Mouse (Mus musculus): ENCODE results near the gene Crip1. TPM values are rescaled to one million over a fixed set of nuclear protein-coding genes. Genes with fewer than 3 reads are reported as not detected.
A peak's percentile ranks its signal among the peaks of the same experiment; 100 is the strongest.

The Crip1 gene
- 426 and 430 TPM in 2 replicates for polyA plus RNA-seq (2015; fragmentation: Nextera tagmentation; extraction: Ambion mirVana)

DNA sequence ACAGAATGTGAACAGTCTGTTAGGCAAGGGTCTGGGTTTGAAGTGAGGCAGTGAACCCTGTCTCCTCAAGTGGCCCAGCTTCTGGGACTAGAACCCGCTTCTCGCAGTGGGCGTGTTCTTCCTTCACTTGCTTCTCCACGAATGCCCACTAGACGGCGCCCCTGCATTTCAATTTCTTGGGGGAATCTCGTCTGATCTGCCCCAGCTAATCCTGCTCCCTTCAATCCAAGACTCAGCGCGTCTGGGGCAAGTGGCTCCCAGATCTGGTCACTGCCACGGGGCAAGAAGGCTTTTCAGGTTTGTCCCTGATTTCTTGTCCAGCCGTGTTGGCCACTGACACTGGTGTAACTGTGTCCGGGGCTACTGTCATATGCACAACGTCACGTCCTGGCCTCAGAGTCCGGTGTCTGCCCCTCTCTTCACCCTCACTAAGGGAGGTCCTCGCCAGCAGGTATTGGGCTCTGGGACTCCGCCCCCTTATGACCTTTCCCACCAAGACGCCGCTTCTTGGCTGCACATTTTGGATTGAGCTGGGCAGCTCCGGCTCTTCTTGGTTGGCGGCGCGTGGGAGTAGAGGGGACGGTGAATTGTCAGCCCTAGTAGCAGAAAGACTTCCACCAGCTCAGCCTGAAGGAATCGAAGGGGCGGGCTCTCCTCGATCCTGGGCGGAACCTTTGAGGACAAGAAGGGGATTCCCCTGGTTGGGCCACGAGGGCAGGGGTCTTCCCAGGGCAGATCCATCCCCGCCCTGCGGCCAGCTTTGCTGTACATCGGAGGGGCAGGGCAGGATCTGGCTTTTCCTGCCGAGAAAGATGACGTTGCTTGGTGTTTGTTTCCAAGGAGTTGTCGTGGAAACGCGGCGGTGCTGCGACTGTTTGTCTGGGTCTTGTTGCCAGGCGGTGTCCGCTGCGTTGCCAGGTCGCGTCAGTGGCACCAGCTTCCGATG, at the start of gene Crip1:
Crip1 (plus strand) TSS at position 205 of the 946 bp plus-strand sequence.
- Histone ChIP-seq H3K27me3 (replicated peaks) (peaks cover 16% of the 10 kb centered on the region), H3K27ac (no peak within 1 kb of the TSS), H3K4me2 (replicated peaks) (peak within 1 kb of the TSS; percentile 43), H3K9me3 (no peaks in the 10 kb centered on the region), H3K4me3 (replicated peaks) (0 out of 2 replicates have a peak within 1 kb of the TSS, but pooled peaks have one; percentile 13), H3K4me1 (replicated peaks) (peaks cover 48% of the 10 kb centered on the region), H3K9ac (no peak within 1 kb of the TSS), H3K36me3 (no peaks in the 10 kb centered on the region)
- WGBS: 11% methylated on average over 45 of the region's 45 CpGs
- peak; percentile 15 for ATAC-seq

DNA sequence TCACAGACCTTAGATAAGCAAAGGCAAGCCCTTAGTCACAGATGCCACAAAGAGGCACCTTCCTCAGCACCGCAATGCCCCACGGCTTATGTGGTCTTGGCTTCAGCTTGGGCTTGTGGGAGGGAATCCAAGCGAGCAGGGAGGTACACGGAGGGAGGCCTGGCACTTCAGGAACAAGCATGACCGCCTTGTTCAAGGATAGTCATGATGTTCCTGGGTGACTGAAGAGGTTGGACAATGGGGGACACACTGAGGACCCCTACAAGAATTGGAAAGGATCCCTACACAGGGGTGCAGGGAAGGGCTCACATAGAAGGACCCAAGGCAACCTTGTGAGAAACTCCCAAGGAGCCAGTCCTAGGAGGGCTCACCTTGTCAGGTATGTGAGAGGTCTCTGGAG, 49.1 kb upstream of the Crip1 start:
- Histone ChIP-seq H3K27ac (no peak overlapping the region), H3K4me1 (replicated peaks) (peaks cover 30% of the 10 kb centered on the region), H3K9ac (no peak overlapping the region), H3K27me3 (replicated peaks) (no peaks in the 10 kb centered on the region; the same call in 1 of the 2 replicates), H3K36me3 (no peaks in the 10 kb centered on the region), H3K4me3 (replicated peaks) (no peak overlapping the region), H3K9me3 (no peaks in the 10 kb centered on the region), H3K4me2 (replicated peaks) (peak overlapping the region; percentile 93; the same call in 1 of the 2 replicates)
- 89% methylated on average over 5 of the region's 5 CpGs for WGBS
- ATAC-seq: 0 out of 2 replicates have a peak, but pooled peaks have one; percentile 5

DNA sequence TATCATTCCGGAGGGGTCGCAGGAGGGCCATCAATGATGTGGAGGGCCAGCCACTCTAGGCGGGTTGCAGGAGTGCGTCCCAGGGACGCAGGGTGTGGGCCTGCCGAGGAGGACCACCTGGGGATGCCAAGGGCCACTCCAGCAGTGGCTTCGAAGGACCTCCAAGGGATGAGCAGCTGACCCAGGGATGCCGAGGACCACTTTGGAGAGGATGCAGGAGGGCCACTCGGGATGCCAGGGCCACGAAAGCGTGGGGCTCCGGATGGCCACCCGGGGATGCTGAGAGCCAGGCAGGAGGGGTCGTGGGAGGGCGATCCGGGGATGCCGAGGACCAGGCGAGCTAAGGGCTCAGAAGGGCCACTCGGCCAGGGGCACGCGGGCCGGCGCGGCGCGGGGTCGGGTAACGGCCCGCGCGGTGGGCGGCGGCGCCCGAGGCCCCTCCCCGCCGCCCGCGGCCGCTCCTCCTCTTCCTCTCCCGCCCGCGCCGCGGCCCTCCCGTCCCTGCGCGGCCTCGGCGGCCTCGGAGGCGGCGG, 48.3 kb upstream of the Crip1 start, which contains the start of gene Mta1:
Mta1 (plus strand) TSS at position 530 of the 533 bp plus-strand sequence.
- Histone ChIP-seq H3K36me3 (no peaks in the 10 kb centered on the region), H3K27me3 (replicated peaks) (no peaks in the 10 kb centered on the region; the same call in 1 of the 2 replicates), H3K9ac (peak within 1 kb of the TSS; percentile 97), H3K4me2 (replicated peaks) (peak within 1 kb of the TSS; percentile 93), H3K27ac (peak within 1 kb of the TSS; percentile 78), H3K4me3 (replicated peaks) (peak within 1 kb of the TSS; percentile 99), H3K9me3 (no peaks in the 10 kb centered on the region), H3K4me1 (replicated peaks) (peaks cover 32% of the 10 kb centered on the region)
- peak; percentile 81 for ATAC-seq
- WGBS: 2% methylated on average over 39 of the region's 53 CpGs

DNA sequence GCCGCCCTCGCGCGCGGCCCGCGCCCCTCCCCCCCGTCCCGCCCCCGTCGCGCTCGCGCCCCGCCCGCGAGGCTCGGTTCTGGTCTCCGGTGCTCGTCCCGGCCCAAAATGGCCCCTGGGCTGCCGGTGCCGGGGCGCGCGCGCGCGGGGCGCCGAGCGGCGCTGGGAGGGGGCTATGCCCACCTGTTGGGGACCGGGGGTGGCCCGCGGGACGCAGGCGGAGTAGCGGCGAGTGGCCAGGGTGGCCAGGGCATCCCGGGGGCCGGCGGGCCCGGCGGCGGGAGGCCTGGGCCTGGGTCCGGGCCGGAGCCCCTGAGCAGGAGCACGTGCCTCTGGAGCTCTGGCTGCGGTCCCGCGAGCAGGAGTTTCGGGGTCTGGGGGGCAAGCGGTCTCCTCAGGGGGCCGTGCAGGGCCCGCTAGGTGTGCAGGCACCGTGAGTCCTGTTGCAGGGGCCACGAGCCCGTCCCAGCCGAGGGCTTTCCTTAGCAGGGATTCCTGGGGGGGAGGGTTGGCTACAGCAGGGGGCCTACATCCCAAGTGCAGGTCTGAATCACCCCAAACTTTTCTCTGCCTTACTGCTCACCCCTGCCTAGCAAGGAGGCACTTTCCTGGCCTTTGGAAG, 47.5 kb upstream of the Crip1 start:
- WGBS: 1% methylated on average over 47 of the region's 60 CpGs

DNA sequence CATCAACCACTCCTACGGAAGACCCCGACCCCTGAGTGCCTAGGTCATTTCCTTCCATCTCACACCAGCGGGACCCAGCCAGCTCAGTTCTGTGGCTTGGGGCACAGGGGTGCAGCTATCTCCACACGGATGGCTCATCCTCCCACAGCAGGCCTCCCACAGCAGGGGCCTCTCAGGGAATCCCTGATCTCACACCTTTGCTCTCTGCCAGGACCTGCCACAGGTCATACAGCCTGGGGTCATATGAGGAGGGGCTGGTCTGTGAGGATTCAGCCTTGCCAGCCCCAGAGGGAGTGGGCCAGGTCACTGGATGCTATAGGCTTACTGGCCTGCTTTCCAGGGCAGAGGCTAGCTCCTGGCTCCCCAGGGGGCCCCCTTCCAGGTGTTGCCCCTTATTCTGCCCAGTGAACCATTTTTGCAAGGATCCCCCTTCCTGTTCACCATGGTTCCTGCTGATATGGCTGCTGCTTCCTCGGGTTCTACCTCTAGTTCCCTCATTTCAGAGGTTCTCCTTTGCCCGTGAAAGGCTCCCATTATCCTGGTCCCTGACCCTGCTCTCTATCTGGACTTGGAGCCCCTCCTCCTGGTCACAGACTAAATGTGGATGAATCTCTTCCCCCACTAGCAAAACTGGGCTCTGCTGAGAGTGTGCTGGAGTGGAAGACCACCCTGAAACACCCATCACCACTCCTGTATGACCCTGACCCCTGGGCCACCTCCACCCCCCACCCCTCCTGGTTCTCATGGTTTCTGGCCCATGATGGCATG, 46.5 kb upstream of the Crip1 start:
- WGBS: 32% methylated on average over 6 of the region's 6 CpGs

More for the DNA sequence above, 47.5 kb upstream of the Crip1 start:
- Histone ChIP-seq H3K27me3 (replicated peaks) (no peaks in the 10 kb centered on the region; the same call in 1 of the 2 replicates), H3K9me3 (no peaks in the 10 kb centered on the region), H3K4me3 (replicated peaks) (peak overlapping the region; percentile 99), H3K4me1 (replicated peaks) (peaks cover 33% of the 10 kb centered on the region), H3K27ac (peak overlapping the region; percentile 78), H3K36me3 (no peaks in the 10 kb centered on the region), H3K4me2 (replicated peaks) (peak overlapping the region; percentile 85), H3K9ac (peak overlapping the region; percentile 97)
- ATAC-seq: peak; percentile 26

DNA sequence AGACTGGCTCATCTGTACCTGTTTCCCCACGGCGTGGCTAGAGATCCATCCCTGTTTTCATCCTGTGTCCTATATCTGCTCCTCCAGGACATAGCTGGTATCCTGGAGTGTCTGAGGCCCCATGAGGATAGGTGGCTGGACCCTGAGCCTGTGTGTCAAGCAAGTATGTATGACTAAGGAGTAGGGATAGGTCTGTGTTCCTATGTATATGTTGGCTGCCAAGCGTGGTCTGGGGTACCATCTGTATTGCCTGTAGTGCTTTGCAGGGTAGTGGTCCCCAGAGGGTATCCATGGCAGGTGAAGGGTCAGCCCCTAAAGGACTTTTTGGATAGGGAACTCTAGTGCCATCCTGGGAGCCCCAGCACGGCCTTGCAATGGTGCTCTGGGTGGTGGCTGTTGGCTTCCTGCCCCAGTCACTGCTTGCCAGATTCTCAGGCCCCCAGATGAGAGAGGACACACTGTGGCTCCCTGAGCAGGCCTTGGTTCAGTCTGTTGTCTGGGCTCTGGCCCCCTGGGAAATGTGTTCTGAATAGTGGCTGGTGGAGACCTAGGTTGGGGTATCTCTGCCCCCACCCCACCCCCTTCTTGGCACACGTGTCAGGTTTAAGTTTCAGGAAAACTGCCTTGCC, 45.6 kb upstream of the Crip1 start:
- peak overlapping the region; percentile 85; the same call in 1 of the 2 replicates for H3K4me2 ChIP-seq (replicated peaks)
- no peaks in the 10 kb centered on the region for H3K36me3 ChIP-seq
- no peaks in the 10 kb centered on the region; the same call in 1 of the 2 replicates for H3K27me3 ChIP-seq (replicated peaks)
- 78% methylated on average over 5 of the region's 5 CpGs for WGBS
- H3K27ac ChIP-seq: no peak overlapping the region
- no peaks in the 10 kb centered on the region for H3K9me3 ChIP-seq
- ATAC-seq: no peak
- peak overlapping the region; percentile 97; the same call in 1 of the 2 replicates for H3K9ac ChIP-seq
- no peak overlapping the region for H3K4me3 ChIP-seq (replicated peaks)
- H3K4me1 ChIP-seq (replicated peaks): peaks cover 37% of the 10 kb centered on the region

More for the DNA sequence above, 46.5 kb upstream of the Crip1 start:
- Histone ChIP-seq H3K4me1 (replicated peaks) (peaks cover 37% of the 10 kb centered on the region), H3K4me3 (replicated peaks) (peak overlapping the region; percentile 99), H3K4me2 (replicated peaks) (peak overlapping the region; percentile 85), H3K9ac (peak overlapping the region; percentile 97), H3K27me3 (replicated peaks) (no peaks in the 10 kb centered on the region; the same call in 1 of the 2 replicates), H3K9me3 (no peaks in the 10 kb centered on the region), H3K27ac (no peak overlapping the region), H3K36me3 (no peaks in the 10 kb centered on the region)
- ATAC-seq: no peak

DNA sequence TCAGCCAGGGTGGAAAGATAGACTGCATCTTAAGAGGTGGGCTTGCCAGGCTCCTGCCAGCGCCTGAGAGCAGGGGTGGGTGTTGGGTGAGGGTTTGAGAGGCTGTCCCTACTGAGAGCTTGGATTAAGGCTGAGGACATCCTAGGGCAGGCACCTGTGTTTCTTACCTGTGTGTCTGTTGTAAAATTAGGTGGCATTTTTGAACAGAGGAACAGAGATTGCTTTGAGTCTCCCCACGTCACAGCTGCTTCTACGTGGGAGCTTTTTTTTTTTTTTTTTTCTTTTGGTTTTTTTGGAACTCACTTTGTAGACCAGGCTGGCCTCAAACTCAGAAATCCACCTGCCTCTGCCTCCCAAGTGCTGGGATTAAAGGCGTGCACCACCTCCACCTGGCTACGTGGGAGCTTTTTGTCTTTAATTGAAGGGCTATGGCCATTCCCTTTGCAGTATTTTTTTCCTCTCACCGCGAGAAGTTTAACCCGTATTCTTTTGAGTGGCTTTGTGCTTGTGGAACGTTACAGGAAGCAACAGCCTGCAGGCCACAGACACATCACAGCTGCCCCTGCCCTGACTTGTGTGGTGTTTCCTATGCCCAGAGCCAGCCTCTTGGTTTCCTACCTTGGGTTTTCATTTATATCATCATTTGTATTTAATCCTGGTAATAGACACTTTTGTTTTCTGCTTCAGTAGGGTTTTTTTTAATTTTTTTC, 44.7 kb upstream of the Crip1 start:
- no peak overlapping the region for H3K4me3 ChIP-seq (replicated peaks)
- H3K36me3 ChIP-seq: no peaks in the 10 kb centered on the region; the same call in 1 of the 2 replicates
- H3K9ac ChIP-seq: no peak overlapping the region
- H3K27ac ChIP-seq: no peak overlapping the region
- WGBS: 79% methylated on average over 9 of the region's 9 CpGs
- H3K4me1 ChIP-seq (replicated peaks): peaks cover 37% of the 10 kb centered on the region
- H3K27me3 ChIP-seq (replicated peaks): no peaks in the 10 kb centered on the region; the same call in 1 of the 2 replicates
- ATAC-seq: no peak
- H3K4me2 ChIP-seq (replicated peaks): no peak overlapping the region
- H3K9me3 ChIP-seq: no peaks in the 10 kb centered on the region

DNA sequence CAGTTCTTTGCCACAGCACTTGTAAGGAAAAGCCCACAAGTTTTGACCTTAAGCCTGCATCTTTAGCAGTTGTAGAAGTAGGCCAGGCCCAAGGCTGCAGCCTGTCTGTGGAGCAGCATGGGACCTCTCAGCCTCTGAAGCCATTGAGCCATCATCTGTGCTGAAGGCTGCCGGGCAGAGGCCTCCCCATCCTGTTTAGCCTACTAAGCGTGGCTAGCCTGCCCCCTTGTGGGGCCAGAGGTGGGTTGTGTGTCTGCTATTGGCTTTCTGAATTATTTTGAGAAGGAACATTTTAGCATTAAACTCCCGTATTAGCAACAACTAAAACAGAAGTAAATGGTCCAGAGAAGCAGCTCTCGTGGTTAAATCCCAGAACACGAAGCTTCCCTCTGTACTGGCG, 43.7 kb upstream of the Crip1 start:
- 61% methylated on average over 6 of the region's 6 CpGs for WGBS
- no peaks in the 10 kb centered on the region for H3K9me3 ChIP-seq
- peak overlapping the region; percentile 14; the same call in 1 of the 2 replicates for H3K9ac ChIP-seq
- no peaks in the 10 kb centered on the region; the same call in 1 of the 2 replicates for H3K36me3 ChIP-seq
- no peak for ATAC-seq
- H3K27ac ChIP-seq: no peak overlapping the region
- H3K27me3 ChIP-seq (replicated peaks): no peaks in the 10 kb centered on the region
- peaks cover 33% of the 10 kb centered on the region for H3K4me1 ChIP-seq (replicated peaks)
- H3K4me3 ChIP-seq (replicated peaks): no peak overlapping the region
- no peak overlapping the region for H3K4me2 ChIP-seq (replicated peaks)

DNA sequence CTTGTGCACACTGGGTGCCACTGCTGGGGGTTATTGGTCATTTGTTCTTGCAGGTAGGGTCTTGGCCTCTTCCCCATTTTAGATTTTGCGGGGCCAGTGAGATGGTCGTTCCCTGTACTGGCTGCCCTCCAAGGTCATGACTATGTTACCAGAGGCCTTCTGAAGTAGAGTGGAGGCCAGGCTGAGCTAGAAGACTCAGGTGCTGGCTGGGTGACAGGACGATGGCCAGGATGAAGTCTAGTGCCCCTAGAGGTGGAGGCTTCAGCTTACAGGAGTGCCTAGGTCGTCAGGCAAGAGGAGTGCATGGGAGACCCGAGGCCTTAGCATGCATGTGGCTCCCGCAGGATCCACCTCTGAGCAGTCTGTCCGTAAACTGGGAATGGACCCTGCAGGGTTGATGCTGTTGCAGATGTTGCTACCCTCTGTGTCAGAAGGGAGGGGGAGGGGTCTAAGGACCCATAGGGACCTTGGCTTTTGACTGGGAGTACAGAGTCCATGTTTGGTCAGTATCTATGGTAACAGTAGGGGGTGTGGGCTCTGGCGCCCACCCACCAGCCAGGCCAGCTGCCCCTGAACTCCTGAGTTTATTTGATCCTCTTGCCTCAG, 42.2 kb upstream of the Crip1 start:
- no peak overlapping the region for H3K9ac ChIP-seq
- no peak for ATAC-seq
- 79% methylated on average over 8 of the region's 8 CpGs for WGBS
- no peak overlapping the region for H3K27ac ChIP-seq
- no peaks in the 10 kb centered on the region; the same call in 1 of the 2 replicates for H3K36me3 ChIP-seq
- H3K4me2 ChIP-seq (replicated peaks): no peak overlapping the region
- no peak overlapping the region for H3K4me3 ChIP-seq (replicated peaks)
- H3K9me3 ChIP-seq: no peaks in the 10 kb centered on the region
- no peaks in the 10 kb centered on the region for H3K27me3 ChIP-seq (replicated peaks)
- H3K4me1 ChIP-seq (replicated peaks): peaks cover 29% of the 10 kb centered on the region

DNA sequence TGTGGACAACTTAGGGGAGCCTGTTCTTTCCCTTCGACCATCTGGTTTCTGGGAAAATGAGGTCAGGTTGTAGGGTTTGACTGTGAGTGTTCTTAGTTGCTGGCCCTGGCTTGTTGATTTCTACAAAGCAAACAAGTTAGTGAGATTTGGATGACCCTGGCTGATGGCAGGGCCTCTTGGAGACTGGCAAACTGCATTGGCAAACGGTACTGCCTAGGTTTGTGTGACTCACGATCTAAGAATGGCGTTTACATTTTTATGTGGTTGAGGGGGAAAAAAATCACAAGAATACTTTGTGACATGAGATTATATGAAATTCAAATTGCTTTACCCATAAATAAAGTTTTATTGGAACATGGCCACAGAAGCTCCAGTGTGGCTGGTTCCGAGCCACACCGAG, 39.7 kb upstream of the Crip1 start:
- H3K4me3 ChIP-seq (replicated peaks): no peak overlapping the region
- no peak overlapping the region for H3K4me2 ChIP-seq (replicated peaks)
- WGBS: 65% methylated on average over 6 of the region's 6 CpGs
- peaks cover 7% of the 10 kb centered on the region for H3K4me1 ChIP-seq (replicated peaks)
- H3K27me3 ChIP-seq (replicated peaks): no peaks in the 10 kb centered on the region
- H3K9me3 ChIP-seq: no peaks in the 10 kb centered on the region
- H3K27ac ChIP-seq: no peak overlapping the region
- H3K36me3 ChIP-seq: no peaks in the 10 kb centered on the region; the same call in 1 of the 2 replicates
- no peak for ATAC-seq
- H3K9ac ChIP-seq: no peak overlapping the region

Data from intestine, embryonic 15.5 days (tissue).